Mouse (Mus musculus): ENCODE data around the gene Pink1. TPM values are rescaled to one million over a fixed set of nuclear protein-coding genes. Genes with fewer than 3 reads are reported as not detected.

Pink1 gene
- total RNA-seq, 2 experiments from 2014 or later = 162 to 169 TPM

- DNase-seq (ENCODE audit: low spot score in 2 of 2) = no peak
Measured at GRCm38 (mm10) chr4:138267869-138268268, 58.2 kb downstream of the Pink1 start.

Small RNA genes lying within 50 kb of the gene (microRNA-seq; reads per million reads assigned to microRNA genes)
- gene Gm27646 (0 to 0.85 reads per million in 2 experiments), gene Mir7019 (4.8 to 11.3 reads per million in 2 experiments)

Other genes starting within 250 kb of the Pink1 start
- gene Hp1bp3, start 110.0 kb downstream of the Pink1 start, total RNA-seq (2021) = 100 to 1,000 TPM; 144 to 149 TPM
- 10 to 100 TPM; 27.6 to 31.0 TPM for gene Sh2d5, start 75.9 kb downstream of the Pink1 start, total RNA-seq (2021)
- gene Kif17, start 75.9 kb downstream of the Pink1 start, total RNA-seq (2021) = 10 to 100 TPM; 14.6 to 15.0 TPM
- gene Ddost, start 21.6 kb downstream of the Pink1 start, total RNA-seq (2021) = 100 to 1,000 TPM in 1 of 2 experiments, 10 to 100 TPM in 1; 96.5 to 102 TPM
- 1 to 10 TPM; 1.2 to 2.9 TPM for gene Cda, start 41.7 kb upstream of the Pink1 start, total RNA-seq (2021)
- 10 to 100 TPM; 24.2 to 24.3 TPM for gene Fam43b, start 70.2 kb upstream of the Pink1 start, total RNA-seq (2021)
- 10 to 100 TPM; 43.4 to 46.7 TPM for gene Mul1, start 108.4 kb upstream of the Pink1 start, total RNA-seq (2021)
- 100 to 1,000 TPM; 211 to 242 TPM for gene Camk2n1, start 128.0 kb upstream of the Pink1 start, total RNA-seq (2021)